ENCODE assay signal across 8 mouse cellular contexts in genomic region chr5:140735297-140735696, GRCm38 (mm10). TPM values are rescaled to one million over a fixed set of nuclear protein-coding genes. Genes with fewer than 3 reads are reported as not detected.
DNase-seq lines count a peak whose midpoint lies in the region; ATAC-seq and TF ChIP-seq lines count a peak whose summit lies in the region.

No protein-coding gene starts in this region.

- H3K9ac ChIP-seq in liver, embryonic 13.5 days, result no peak overlapping the region

- H3K4me1 ChIP-seq in cortical plate, adult 2 months (ENCODE audit: control insufficient read depth, insufficient read depth, low read length), result peaks cover 4% of the 10 kb centered on the region
- peaks cover 18% of the 10 kb centered on the region for H3K4me1 ChIP-seq in liver, embryonic 13.5 days (replicated peaks)

- H3K36me3 ChIP-seq in liver, embryonic 13.5 days, result no peaks in the 10 kb centered on the region

- peaks cover 46% of the 10 kb centered on the region for H3K27me3 ChIP-seq in liver, embryonic 13.5 days

- H3K27ac ChIP-seq in cortical plate, adult 2 months (ENCODE audit: insufficient read depth, low read length), result no peak overlapping the region
- H3K27ac ChIP-seq in liver, embryonic 13.5 days, result no peak overlapping the region

- TF ChIP-seq CTCF in cortical plate, adult 2 months (IDR thresholded peaks at IDR 0.05; ENCODE audit: extremely low read depth, insufficient read depth, low read length), result no peak

- peak overlapping the region; percentile 10 for H3K4me3 ChIP-seq in cortical plate, adult 2 months (ENCODE audit: insufficient read depth, low read length)
- peak overlapping the region; percentile 39 for H3K4me3 ChIP-seq in liver, embryonic 13.5 days (replicated peaks)

- no peaks in the 10 kb centered on the region for H3K9me3 ChIP-seq in liver, embryonic 13.5 days (replicated peaks)

- peak; percentile 26 to 32 for DNase-seq in left cerebral cortex, adult 18-20 months (ENCODE audit: low spot score in 2 of 2)
- DNase-seq in left cerebral cortex, adult 8-10 months (ENCODE audit: low spot score in 2 of 2), result no peak
- peak; percentile 40 for DNase-seq in heart, postnatal 4 days
- no peak for DNase-seq in liver, embryonic 13.5 days
- peak; percentile 76 to 90 for DNase-seq in monocyte, adult 2 months (ENCODE audit: low read depth in 1 of 2, low spot score in 2 of 2)
- DNase-seq in cerebellum, adult 11-12 months, result no peak
- no peak for DNase-seq in urinary bladder, postnatal 25 days (ENCODE audit: low spot score)

- ATAC-seq in liver, embryonic 13.5 days (ENCODE audit: low read depth), result peak; percentile 39; the same call in 1 of the 2 replicates

- under 1% methylated on average over 22 of the region's 22 CpGs for WGBS in liver, embryonic 13.5 days (ENCODE audit: insufficient replicate concordance)

- no peak for TF ChIP-seq POLR2A in cortical plate, adult 2 months (IDR thresholded peaks at IDR 0.05; ENCODE audit: extremely low read depth, insufficient read depth, low read length)

- H3K4me2 ChIP-seq in liver, embryonic 13.5 days, result peak overlapping the region; percentile 59

RNA-seq across cellular contexts. Expression of gene Amz1, which starts 11.4 kb away (rescaled TPM):
- 10 to 100 TPM; 17.7 to 22.3 TPM for total RNA-seq in left cerebral cortex, adult 18-20 months (2021)
- 10 to 100 TPM; 21.0 to 28.7 (median 24.7) TPM for total RNA-seq in left cerebral cortex, adult 8-10 months (2022)
- 8.3 and 9.3 TPM in 2 replicates for polyA plus RNA-seq in cortical plate, adult 2 months (2012; rRNA removed)
- 1 to 10 TPM in 1 of 2 experiments, under 1 TPM in 1; 0.93 to 1.5 TPM for total RNA-seq in heart, postnatal 4 days (2021)
- polyA plus RNA-seq in liver, embryonic 13.5 days (2015; fragmentation: Nextera tagmentation; extraction: Ambion mirVana), result 0.82 and 0.97 TPM in 2 replicates

RNA-seq across cellular contexts. Expression of gene Brat1, which starts 30.5 kb away (rescaled TPM):
- 10 to 100 TPM; 17.6 to 17.8 TPM for total RNA-seq in left cerebral cortex, adult 18-20 months (2021)
- 10 to 100 TPM; 20.0 to 21.1 (median 21.0) TPM for total RNA-seq in left cerebral cortex, adult 8-10 months (2022)
- polyA plus RNA-seq in cortical plate, adult 2 months (2012; rRNA removed), result 25.2 and 25.5 TPM in 2 replicates
- total RNA-seq in heart, postnatal 4 days (2021), result 1 to 10 TPM; 8.3 to 9.0 TPM
- 8.0 and 8.2 TPM in 2 replicates for polyA plus RNA-seq in liver, embryonic 13.5 days (2015; fragmentation: Nextera tagmentation; extraction: Ambion mirVana)

RNA-seq across cellular contexts. Expression of gene Iqce, which starts 33.1 kb away (rescaled TPM):
- total RNA-seq in left cerebral cortex, adult 18-20 months (2021), result 10 to 100 TPM; 46.5 to 55.3 TPM
- total RNA-seq in left cerebral cortex, adult 8-10 months (2022), result 10 to 100 TPM; 45.8 to 52.8 (median 51.2) TPM
- 57.9 and 60.6 TPM in 2 replicates for polyA plus RNA-seq in cortical plate, adult 2 months (2012; rRNA removed)
- 10 to 100 TPM; 11.3 to 12.8 TPM for total RNA-seq in heart, postnatal 4 days (2021)
- polyA plus RNA-seq in liver, embryonic 13.5 days (2015; fragmentation: Nextera tagmentation; extraction: Ambion mirVana), result 4.3 and 5.6 TPM in 2 replicates

Comparison
In these comparisons a context has a peak if more than half of its experiments do, and no peak if none do; other contexts are left out.
1. DNase-seq: peak in left cerebral cortex, adult 18-20 months (2 of 2), heart, postnatal 4 days (single experiment) and monocyte, adult 2 months (2 of 2); none in left cerebral cortex, adult 8-10 months (0 of 2), liver, embryonic 13.5 days (single experiment), cerebellum, adult 11-12 months (single experiment) and urinary bladder, postnatal 25 days (single experiment).
2. RNA of gene Amz1, which starts 11.4 kb away (total RNA-seq): 21.0 to 28.7 TPM in left cerebral cortex, adult 8-10 months and 17.7 to 22.3 TPM in left cerebral cortex, adult 18-20 months; 0.93 to 1.5 TPM in heart, postnatal 4 days; every median in the first group is over 4 times any median in the second.